Mouse (Mus musculus): Measurements from ENCODE around the gene Zfp62.

DNA sequence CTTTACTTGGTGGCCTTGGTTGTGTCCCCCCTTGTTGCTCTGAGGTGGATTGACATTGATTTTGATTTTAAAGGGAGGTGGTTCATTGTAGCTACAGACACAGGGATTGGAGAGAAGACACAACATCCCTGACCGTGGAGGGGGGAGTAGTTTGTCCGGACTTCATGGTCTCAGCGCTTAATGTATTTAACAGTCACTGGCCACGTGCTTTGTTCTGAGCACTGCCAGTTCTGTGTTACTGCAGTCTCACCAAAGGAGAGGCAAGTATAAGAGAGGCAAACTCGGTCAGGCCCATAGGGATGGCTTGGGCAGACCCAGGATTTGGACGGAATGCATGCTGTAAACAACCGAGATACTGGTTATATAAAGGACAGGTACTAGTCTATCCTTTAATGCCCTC lies 61.0 kb downstream of the Zfp62 start:
- TF ChIP-seq CTCF (IDR thresholded peaks at IDR 0.05; ENCODE audit: low read depth, low read length), result no peak
- TF ChIP-seq EP300 (IDR thresholded peaks at IDR 0.05; ENCODE audit: insufficient read depth, low read depth, low read length), result no peak
